Mouse (Mus musculus): Measurements from ENCODE around the gene Pcmtd2.

DNA sequence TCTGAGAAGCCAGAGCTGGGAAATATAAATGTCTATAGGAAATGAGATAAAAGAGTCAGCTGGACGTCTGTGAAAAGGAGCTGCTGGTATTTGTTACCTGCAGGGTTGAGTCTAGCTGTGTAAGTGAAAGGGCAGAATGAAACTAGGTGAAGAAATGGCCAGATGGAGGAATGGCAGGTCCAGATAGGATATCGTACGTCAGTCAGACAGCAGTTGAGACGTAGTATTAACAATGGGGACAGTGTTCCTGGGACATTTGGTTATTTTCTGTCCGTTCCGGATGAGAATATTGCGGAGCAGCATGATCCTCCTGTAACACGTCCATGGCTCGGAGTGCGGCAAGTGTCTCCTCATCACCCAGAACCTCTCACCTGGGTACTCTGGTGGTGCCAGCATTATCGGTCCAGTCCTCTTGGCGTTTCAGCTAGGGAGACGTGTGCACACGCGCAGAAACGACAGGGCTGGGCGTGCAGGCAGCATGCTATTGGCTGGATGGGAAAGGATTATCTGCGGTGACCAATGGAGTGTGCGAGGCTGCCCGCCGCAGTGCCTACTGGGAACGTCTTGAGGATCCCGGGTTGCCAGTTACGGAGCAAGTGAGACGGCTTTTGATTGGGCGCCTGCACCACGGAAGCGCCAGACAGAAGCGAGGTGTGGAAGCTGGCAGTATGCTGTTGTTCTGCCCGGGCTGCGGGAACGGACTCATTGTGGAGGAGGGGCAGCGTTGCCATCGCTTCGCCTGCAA, 26.3 kb downstream of the Pcmtd2 start, which contains the start of gene Polr3k:
- TF ChIP-seq EP300 (IDR thresholded peaks at IDR 0.05; ENCODE audit: insufficient read depth, low read depth, low read length) (no peak), CTCF (IDR thresholded peaks at IDR 0.05; ENCODE audit: low read depth, low read length) (no peak)

Data from ES-Bruce4 (cell line).